Mouse (Mus musculus) thymus, postnatal 36 days (tissue): Measurements from ENCODE around the gene Ctxn1.

Experiments used
- DNase-seq, 2 experiments: peaks; one replicate each; pipeline ENCODE4 v3.0.0; 2022; ENCODE audit warnings: mixed read lengths in 2 of 2

Gene Ctxn1

DNA sequence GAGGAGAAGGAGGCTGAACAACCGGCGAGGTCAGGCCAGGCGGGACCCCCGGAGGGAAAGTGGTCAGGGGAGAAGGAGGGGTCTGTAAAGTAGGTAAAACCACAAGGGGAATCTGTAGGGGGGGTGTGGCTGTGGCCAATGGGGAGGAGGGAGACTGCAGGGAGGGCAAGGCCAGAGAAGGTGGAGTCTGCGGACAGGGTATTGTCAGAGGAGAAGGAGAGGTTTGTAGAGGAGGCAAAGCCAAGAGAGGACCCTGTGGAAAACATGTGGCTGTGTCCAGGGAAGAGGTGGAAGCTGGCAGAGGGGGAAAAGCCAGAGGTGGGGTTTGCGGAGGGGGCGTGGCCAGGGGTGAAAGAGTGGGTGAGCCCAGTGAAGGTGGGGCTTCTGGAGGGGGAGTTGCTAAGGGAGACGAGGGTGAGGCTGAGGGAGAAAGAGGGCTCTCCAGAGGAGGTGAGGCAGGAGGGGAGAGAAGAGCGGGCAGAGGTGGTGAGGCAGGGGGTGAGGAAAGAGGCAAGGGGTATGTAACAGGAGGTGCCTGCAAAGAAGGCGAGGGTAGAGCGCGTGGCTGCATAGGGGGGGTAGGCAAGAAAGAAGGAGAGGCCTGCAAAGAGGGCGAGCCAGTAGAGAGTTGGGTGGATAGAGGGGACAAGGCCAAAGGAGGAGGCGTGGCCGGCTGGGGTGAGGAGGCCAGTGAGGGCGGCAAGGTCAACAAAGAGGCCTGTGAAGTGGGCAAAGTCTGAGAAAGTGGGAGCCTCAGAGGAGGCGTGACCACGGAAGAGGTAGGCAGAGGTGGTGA lies 45.7 kb downstream of the Ctxn1 start:
- peak; percentile 63 to 70 for DNase-seq

DNA sequence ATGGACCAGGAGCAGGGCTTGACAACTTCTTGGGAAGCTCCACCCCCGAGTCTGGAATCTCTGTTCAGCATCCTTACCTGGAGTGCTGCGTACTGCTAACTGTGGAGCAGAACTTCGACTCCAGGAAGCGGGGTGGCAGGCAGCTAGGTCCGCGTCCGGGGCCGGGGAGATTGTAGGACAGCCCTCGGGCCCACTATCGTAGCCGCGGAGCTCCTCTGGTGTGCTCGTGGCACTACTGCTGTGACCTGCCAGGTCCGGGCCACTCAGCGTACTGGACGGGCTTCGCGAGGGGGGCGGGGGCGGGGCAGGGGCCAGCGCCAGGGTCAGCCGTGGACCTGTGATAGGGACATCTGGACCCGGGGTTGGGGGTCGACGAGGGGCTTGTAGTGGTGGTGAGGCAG lies 46.3 kb downstream of the Ctxn1 start:
- no peak for DNase-seq

DNA sequence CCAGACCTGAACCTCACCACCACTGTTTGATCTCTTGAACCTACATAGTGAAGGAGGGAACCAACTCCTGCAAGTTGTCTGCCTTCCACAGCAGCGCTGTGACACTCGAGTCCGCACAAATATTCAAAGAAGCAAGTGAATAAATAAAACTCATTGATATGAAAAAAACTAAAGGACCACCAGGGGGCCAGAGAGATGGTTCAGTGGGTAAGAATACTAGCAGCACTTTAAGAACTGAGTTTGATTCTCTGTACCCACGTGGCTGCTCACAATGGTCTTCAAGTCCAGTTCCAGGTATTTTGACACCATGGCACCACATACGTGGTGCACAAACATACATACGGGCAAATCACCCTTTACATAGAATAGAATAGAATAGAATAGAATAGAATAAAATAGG lies 48.0 kb downstream of the Ctxn1 start:
- no peak for DNase-seq
